Mouse (Mus musculus) thymus, adult 2 months (tissue): Measurements from ENCODE around the gene Slc12a3.

Experiments
- CTCF ChIP-seq: fragments of 200-500 bp; IDR thresholded peaks from 2 replicates; pipeline ENCODE4 v1.5.1; 2012; ENCODE audit warnings: mild to moderate bottlenecking, control low read depth, low read length, moderate library complexity, borderline replicate concordance; ENCODE audit not compliant: control insufficient read depth, poor library complexity, insufficient read depth; ENCODE audit errors: extremely low read depth
- POLR2A ChIP-seq: fragments of 200-500 bp; IDR thresholded peaks from 2 replicates; pipeline ENCODE4 v1.6.1; 2012; ENCODE audit warnings: mild to moderate bottlenecking, low read length, control low read depth, moderate library complexity; ENCODE audit not compliant: control insufficient read depth, poor library complexity, insufficient read depth; ENCODE audit errors: extremely low read depth

- TF ChIP-seq CTCF (no peak), POLR2A (no peak)
These were observed 29.5 kb downstream of the Slc12a3 start for GRCm38 (mm10) chr8:94358541-94358940.
